Mouse (Mus musculus) hindbrain, embryonic 15.5 days (tissue): ENCODE measurements around the gene Cma2. TPM values are rescaled to one million over a fixed set of nuclear protein-coding genes. Genes with fewer than 3 reads are reported as not detected.
"Not testable (repeated sequence)": the region's sequence is repeated elsewhere in the genome, so short reads cannot be mapped to it uniquely, and the experiment has no call there.

Experiments
- ATAC-seq: fragments of 200-750 bp; cut with Nextera tagmentation; 2 replicates; pipeline ENCODE4 v1.8.0; 2017; ENCODE audit warnings: low read depth, moderate number of reproducible peaks, moderate TSS enrichment; ENCODE audit not compliant: low FRiP score
- H3K27ac ChIP-seq: fragments of 300-500 bp; sonication (generic); replicated peaks from 2 replicates; pipeline ENCODE4 v1.5.1; 2015; ENCODE audit warnings: mild to moderate bottlenecking, inconsistent platforms
- H3K27me3 ChIP-seq: fragments of 300-500 bp; sonication (generic); 2 replicates; pipeline ENCODE4 v1.6.1; 2015; ENCODE audit warnings: control low read depth, inconsistent platforms
- H3K36me3 ChIP-seq: fragments of 300-500 bp; sonication (generic); 2 replicates; pipeline ENCODE4 v1.6.1; 2015; ENCODE audit warnings: control low read depth, inconsistent platforms
- H3K4me1 ChIP-seq: fragments of 300-500 bp; sonication (generic); replicated peaks from 2 replicates; pipeline ENCODE4 v1.6.1; 2015; ENCODE audit warnings: control low read depth, inconsistent platforms
- H3K4me2 ChIP-seq: fragments of 300-500 bp; sonication (generic); 2 replicates; pipeline ENCODE4 v1.6.1; 2015; ENCODE audit warnings: moderate library complexity, mild to moderate bottlenecking, inconsistent platforms
- H3K4me3 ChIP-seq: fragments of 300-500 bp; sonication (generic); 2 replicates; pipeline ENCODE4 v1.5.1; 2015; ENCODE audit warnings: mild to moderate bottlenecking, inconsistent platforms
- H3K9ac ChIP-seq: fragments of 300-500 bp; sonication (generic); 2 replicates; pipeline ENCODE4 v1.6.1; 2015; ENCODE audit warnings: inconsistent platforms
- H3K9me3 ChIP-seq: fragments of 300-500 bp; sonication (generic); 2 replicates; pipeline ENCODE4 v1.6.1; 2016; ENCODE audit warnings: control low read depth, inconsistent platforms
- WGBS: fragments of 180-500 bp; shearing (Covaris S2); methylation state at CpG from one replicate; pipeline ENCODE4 v1.1.7; 2015; 5-methylcytosine and 5-hydroxymethylcytosine counted together
- polyA plus RNA-seq: library from polyadenylated mRNA; unstranded; fragments of >200 nt; fragmentation: Nextera tagmentation; extraction: Ambion mirVana; gene quantifications from 2 replicates; pipeline ENCODE4 v1.2.1, GENCODE M21; 2015

Cma2 gene
- polyA plus RNA-seq, 1 experiment from 2014 or later, result not detected

DNA sequence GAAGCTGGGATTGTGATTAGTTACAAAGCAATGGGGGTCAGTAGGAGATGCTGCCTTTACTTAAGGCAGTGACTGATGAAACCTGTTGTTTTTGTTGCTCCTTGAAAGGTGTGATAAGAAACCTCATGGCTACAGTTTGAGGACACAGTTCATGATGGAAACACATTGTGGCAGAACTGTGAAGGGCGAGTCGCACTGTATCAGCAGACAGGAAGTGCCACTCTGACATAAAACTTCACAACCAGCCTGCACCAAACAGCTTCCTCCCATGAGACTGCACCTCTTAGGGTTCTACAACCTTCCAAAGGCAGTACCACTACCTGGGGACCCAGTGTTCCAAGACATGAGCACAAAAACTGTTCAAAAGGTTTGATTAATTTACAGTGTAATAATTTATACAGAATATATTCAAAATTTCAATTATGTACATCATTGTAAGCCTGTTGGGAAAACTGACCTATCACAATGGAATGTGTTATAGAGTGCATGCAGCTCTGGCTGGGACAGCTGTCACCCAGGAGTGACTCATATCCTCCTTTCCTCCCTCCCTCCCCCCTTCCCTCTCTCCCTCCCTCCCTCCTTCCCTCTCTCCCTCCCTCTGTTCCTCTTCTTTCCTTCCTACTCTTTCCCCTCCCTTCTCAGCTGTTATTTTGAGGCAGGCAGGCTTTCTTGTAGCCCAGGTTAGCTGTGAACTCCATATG lies 4.4 kb upstream of the Cma2 start:
- H3K4me1 ChIP-seq, result no peaks in the 10 kb centered on the region
- H3K36me3 ChIP-seq, result no peaks in the 10 kb centered on the region
- H3K9me3 ChIP-seq, result no peaks in the 10 kb centered on the region
- no peak overlapping the region for H3K4me3 ChIP-seq
- WGBS, result 89% methylated on average over 2 of the region's 2 CpGs
- no peak overlapping the region for H3K9ac ChIP-seq
- no peak for ATAC-seq
- no peak overlapping the region for H3K27ac ChIP-seq
- H3K4me2 ChIP-seq, result no peak overlapping the region
- H3K27me3 ChIP-seq, result no peaks in the 10 kb centered on the region

DNA sequence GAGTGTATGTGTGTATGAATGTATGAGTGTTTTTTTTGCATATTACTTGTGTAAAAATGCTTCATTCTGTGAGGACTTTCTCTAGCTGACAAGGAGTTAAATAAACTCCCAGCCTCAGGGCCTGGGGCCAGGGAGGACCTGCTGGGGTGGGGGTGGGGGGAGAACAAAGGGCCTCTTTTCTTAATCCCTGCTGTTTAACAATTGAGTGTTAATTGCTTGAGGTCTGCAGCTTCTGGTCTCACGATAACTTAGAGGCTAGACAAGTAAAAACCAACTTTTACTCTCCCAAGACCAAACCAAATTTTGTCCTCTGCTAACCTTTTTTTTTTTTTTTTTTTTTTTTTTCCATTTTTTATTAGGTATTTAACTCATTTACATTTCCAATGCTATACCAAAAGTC lies 12.5 kb downstream of the Cma2 start:
- no peak for ATAC-seq
- no peaks in the 10 kb centered on the region for H3K4me1 ChIP-seq
- H3K9me3 ChIP-seq, result no peaks in the 10 kb centered on the region
- H3K27me3 ChIP-seq, result no peaks in the 10 kb centered on the region
- WGBS, result 0% methylated on average over 1 of the region's 1 CpGs
- H3K9ac ChIP-seq, result no peak overlapping the region
- no peak overlapping the region for H3K4me3 ChIP-seq
- H3K4me2 ChIP-seq, result no peak overlapping the region
- H3K27ac ChIP-seq, result no peak overlapping the region; the same call in 1 of the 2 replicates
- no peaks in the 10 kb centered on the region for H3K36me3 ChIP-seq

DNA sequence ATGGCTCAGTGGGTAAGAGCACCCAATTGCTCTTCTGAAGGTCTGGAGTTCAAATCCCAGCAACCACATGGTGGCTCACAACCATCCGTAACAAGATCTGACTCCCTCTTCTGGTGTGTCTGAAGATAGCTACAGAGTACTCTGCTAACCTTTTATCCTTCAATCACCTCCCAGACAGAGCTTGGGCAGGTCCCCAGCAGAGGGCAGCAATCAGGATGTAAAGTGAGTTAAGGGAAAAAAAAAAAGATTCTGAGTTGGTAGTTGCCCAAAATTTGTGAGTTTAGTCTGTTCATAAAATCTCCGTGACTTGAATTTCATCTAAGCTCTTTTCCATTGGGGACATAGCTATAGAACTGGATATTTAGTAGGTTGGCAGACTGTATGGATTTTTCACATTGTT lies 13.1 kb downstream of the Cma2 start:
- H3K4me3 ChIP-seq, H3K36me3 ChIP-seq, H3K27me3 ChIP-seq, H3K9ac ChIP-seq, H3K4me2 ChIP-seq, H3K27ac ChIP-seq, H3K4me1 ChIP-seq, ATAC-seq, H3K9me3 ChIP-seq: not testable (repeated sequence)
- 44% methylated on average over 2 of the region's 2 CpGs for WGBS

DNA sequence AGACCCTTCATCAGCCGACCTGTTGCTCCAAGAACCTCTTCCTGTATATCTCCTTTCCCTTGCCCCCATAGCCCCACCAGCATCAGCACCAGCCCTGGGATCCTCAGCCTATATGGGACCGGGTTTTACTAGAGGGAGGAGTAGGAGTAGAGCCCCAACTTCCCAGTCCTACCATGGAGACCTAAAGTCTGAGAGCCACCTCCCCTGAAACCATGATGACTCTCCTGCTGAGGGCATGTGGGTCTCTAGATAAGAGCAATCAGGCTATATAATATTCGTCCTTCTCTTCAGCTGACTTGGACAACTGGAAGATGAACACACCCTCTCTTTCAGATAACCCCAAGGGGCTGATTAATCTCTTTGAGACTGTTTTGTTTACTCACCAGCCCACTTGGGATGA lies 36.7 kb downstream of the Cma2 start:
- not testable (repeated sequence) for H3K4me2 ChIP-seq, H3K27me3 ChIP-seq, H3K27ac ChIP-seq, H3K4me3 ChIP-seq, H3K4me1 ChIP-seq, H3K36me3 ChIP-seq, ATAC-seq, H3K9me3 ChIP-seq, H3K9ac ChIP-seq
- WGBS, result 81% methylated on average over 1 of the region's 3 CpGs

DNA sequence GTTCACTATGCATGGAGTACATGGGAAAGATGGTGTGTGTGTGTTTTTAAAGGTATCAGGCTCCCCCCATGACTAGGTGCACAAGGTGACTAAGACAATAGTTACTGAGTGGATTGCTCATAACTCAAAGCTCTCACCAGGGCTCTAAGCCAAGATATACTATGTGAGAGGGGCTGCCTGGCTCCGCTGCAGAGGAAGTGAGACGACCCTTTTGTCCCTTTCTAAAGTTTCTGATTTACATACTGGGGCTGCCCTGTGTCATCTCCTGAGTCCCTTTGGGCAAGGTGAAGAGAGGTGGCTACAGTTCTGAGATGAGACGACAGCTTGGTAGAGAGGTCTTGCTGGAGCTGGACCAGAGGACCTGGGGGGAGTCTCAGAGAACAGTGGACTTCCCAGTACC lies 62.4 kb downstream of the Cma2 start:
- H3K36me3 ChIP-seq, result no peaks in the 10 kb centered on the region
- no peak overlapping the region for H3K27ac ChIP-seq
- no peak overlapping the region for H3K9ac ChIP-seq
- H3K27me3 ChIP-seq, result no peaks in the 10 kb centered on the region
- 70% methylated on average over 3 of the region's 3 CpGs for WGBS
- ATAC-seq, result no peak
- H3K4me1 ChIP-seq, result no peaks in the 10 kb centered on the region
- no peaks in the 10 kb centered on the region for H3K9me3 ChIP-seq
- no peak overlapping the region for H3K4me2 ChIP-seq
- H3K4me3 ChIP-seq, result no peak overlapping the region

DNA sequence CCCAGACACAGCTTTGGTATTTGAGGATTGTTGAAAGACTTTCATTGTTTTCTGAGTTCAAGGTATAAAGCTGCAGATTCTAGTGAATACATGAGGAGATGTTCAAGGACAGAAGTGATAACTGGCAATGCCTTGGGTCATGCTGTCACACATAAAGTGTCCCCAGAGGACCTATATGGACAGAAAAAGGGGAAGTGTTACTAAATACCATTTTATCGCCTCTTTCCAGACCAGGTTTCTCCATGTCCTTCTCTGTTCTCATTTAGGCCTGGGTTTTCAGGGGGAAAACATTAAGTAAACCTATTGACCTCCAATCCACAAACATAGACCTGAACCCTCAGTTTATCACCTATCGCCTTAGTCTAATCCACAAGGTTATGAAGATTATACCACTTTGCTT lies 63.1 kb downstream of the Cma2 start:
- H3K4me2 ChIP-seq, result no peak overlapping the region
- H3K9me3 ChIP-seq, result no peaks in the 10 kb centered on the region
- 94% methylated on average over 2 of the region's 2 CpGs for WGBS
- no peaks in the 10 kb centered on the region for H3K27me3 ChIP-seq
- H3K27ac ChIP-seq, result no peak overlapping the region
- no peaks in the 10 kb centered on the region for H3K36me3 ChIP-seq
- H3K9ac ChIP-seq, result no peak overlapping the region
- no peaks in the 10 kb centered on the region for H3K4me1 ChIP-seq
- ATAC-seq, result no peak
- no peak overlapping the region for H3K4me3 ChIP-seq

DNA sequence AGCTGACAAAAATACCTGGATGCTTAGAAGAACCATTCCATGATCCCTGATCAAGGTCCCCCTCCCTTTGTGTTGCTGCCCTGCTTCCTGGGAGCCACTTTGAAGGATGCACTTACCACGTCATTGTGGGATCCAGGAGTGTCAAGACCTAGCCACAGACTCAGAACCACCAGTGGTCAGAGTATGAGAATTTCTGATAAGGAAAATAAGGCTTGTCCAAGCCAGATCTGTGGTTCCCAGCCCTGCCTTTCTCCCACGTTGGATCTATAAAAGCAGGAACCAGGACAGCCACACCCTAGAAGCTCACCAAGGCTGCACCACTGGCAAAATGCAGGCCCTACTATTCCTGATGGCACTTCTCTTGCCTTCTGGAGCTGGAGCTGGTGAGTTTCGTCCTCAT lies 66.9 kb downstream of the Cma2 start, which contains the start of gene Mcpt1:
TSS of gene Mcpt1 (plus strand) at position 301 of the 400 bp plus-strand sequence.
- not testable (repeated sequence) for H3K27ac ChIP-seq, ATAC-seq, H3K36me3 ChIP-seq, H3K27me3 ChIP-seq, H3K9ac ChIP-seq, H3K4me2 ChIP-seq, H3K4me3 ChIP-seq, H3K4me1 ChIP-seq, H3K9me3 ChIP-seq
- WGBS, result 89% methylated on average over 3 of the region's 3 CpGs

DNA sequence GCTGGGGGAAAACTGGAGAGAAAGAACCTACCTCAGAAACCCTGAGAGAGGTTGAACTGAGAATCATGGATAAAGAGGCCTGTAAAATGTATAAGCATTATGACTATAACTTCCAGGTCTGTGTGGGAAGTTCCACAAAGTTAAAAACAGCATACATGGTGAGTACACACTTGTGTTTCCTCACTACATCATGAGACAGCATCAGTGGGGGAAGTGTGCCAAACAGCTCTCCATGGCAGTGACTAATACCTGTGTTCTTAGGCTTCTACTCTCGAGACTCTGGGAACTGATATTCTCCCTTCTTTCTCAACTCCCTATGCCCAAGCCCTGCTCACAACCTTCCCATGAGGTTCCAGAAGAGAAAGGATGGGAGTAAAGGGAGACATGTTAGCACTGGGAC lies 68.7 kb downstream of the Cma2 start:
- no peaks in the 10 kb centered on the region for H3K36me3 ChIP-seq
- H3K9ac ChIP-seq, result no peak overlapping the region
- H3K27ac ChIP-seq, result no peak overlapping the region
- H3K4me3 ChIP-seq, result no peak overlapping the region
- 77% methylated on average over 1 of the region's 1 CpGs for WGBS
- no peak for ATAC-seq
- no peaks in the 10 kb centered on the region for H3K4me1 ChIP-seq
- H3K27me3 ChIP-seq, result no peaks in the 10 kb centered on the region
- no peaks in the 10 kb centered on the region for H3K9me3 ChIP-seq
- no peak overlapping the region for H3K4me2 ChIP-seq

DNA sequence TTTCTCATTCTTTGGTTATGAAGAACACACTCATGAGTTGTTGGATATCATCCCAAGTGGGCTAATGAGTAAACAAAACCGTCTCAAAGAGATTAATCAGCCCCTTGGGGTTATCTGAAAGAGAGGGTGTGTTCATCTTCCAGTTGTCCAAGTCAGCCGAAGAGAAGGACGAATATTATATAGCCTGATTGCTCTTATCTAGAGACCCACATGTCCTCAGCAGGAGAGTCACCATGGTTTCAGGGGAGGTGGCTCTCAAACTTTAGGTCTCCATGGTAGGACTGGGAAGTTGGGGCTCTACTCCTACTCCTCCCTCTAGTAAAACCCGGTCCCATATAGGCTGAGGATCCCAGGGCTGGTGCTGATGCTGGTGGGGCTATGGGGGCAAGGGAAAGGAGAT lies 70.5 kb downstream of the Cma2 start:
- H3K36me3 ChIP-seq, H3K4me3 ChIP-seq, H3K4me1 ChIP-seq, H3K9me3 ChIP-seq, ATAC-seq, H3K4me2 ChIP-seq, H3K27ac ChIP-seq, H3K9ac ChIP-seq, H3K27me3 ChIP-seq: not testable (repeated sequence)
- 85% methylated on average over 4 of the region's 4 CpGs for WGBS

Other genes starting within 250 kb of the Cma2 start
- 0.31 and 0.60 TPM in 2 replicates for gene Tgm1, start 237.1 kb upstream of the Cma2 start, polyA plus RNA-seq
- gene Rabggta, start 228.7 kb upstream of the Cma2 start, polyA plus RNA-seq, result 58.9 and 60.6 TPM in 2 replicates
- 75.6 and 81.8 TPM in 2 replicates for gene Dhrs1, start 205.3 kb upstream of the Cma2 start, polyA plus RNA-seq
- 29.4 and 29.8 TPM in 2 replicates for gene Nop9, start 205.3 kb upstream of the Cma2 start, polyA plus RNA-seq
- 0.26 and 0.39 TPM in 2 replicates for gene Cideb, start 192.5 kb upstream of the Cma2 start, polyA plus RNA-seq
- 0.54 and 0.84 TPM in 2 replicates for gene Ltb4r2, start 189.6 kb upstream of the Cma2 start, polyA plus RNA-seq
- 0.91 and 0.93 TPM in 2 replicates for gene Ltb4r1, start 185.0 kb upstream of the Cma2 start, polyA plus RNA-seq
- gene Adcy4, start 166.9 kb upstream of the Cma2 start, polyA plus RNA-seq, result 4.0 and 5.0 TPM in 2 replicates
- gene Ripk3, start 162.1 kb upstream of the Cma2 start, polyA plus RNA-seq, result 1.6 and 2.0 TPM in 2 replicates
- 10.3 and 10.9 TPM in 2 replicates for gene Nfatc4, start 127.8 kb upstream of the Cma2 start, polyA plus RNA-seq
- 11.2 and 11.8 TPM in 2 replicates for gene Nynrin, start 97.0 kb upstream of the Cma2 start, polyA plus RNA-seq
- gene Cbln3, start 66.6 kb upstream of the Cma2 start, polyA plus RNA-seq, result 0.51 and 0.52 TPM in 2 replicates
- gene Khnyn, start 66.0 kb upstream of the Cma2 start, polyA plus RNA-seq, result 10.7 and 10.9 TPM in 2 replicates
- gene Sdr39u1, start 50.7 kb upstream of the Cma2 start, polyA plus RNA-seq, result 148 and 159 TPM in 2 replicates
- 0.18 and 0.55 TPM in 2 replicates for gene Cma1, start 6.3 kb upstream of the Cma2 start, polyA plus RNA-seq
- not detected in 2 replicates for gene Mcpt1, start 67.0 kb downstream of the Cma2 start, polyA plus RNA-seq
- gene Mcpt9, start 79.5 kb downstream of the Cma2 start, polyA plus RNA-seq, result not detected in 2 replicates
- not detected in 2 replicates for gene Mcpt2, start 91.1 kb downstream of the Cma2 start, polyA plus RNA-seq
- not detected in 2 replicates for gene Mcpt4, start 111.3 kb downstream of the Cma2 start, polyA plus RNA-seq
- gene Mcpt8, start 134.3 kb downstream of the Cma2 start, polyA plus RNA-seq, result not detected in 2 replicates
- not detected in 2 replicates for gene Ctsg, start 151.6 kb downstream of the Cma2 start, polyA plus RNA-seq
- not detected in 2 replicates for gene Gzme, start 169.6 kb downstream of the Cma2 start, polyA plus RNA-seq
- gene Gzmd, start 181.6 kb downstream of the Cma2 start, polyA plus RNA-seq, result not detected in 2 replicates
- not detected in 2 replicates for gene Gzmg, start 208.6 kb downstream of the Cma2 start, polyA plus RNA-seq
- not detected in 2 replicates for gene Gzmn, start 223.6 kb downstream of the Cma2 start, polyA plus RNA-seq